Mouse (Mus musculus): ENCODE data around the gene Vmn1r40. TPM values are rescaled to one million over a fixed set of nuclear protein-coding genes. Genes with fewer than 3 reads are reported as not detected.

Gene Vmn1r40
- polyA plus RNA-seq, 1 experiment from 2014 or later: not detected

Other genes starting within 250 kb of the Vmn1r40 start
- 42.7 and 44.0 TPM in 2 replicates for gene Chchd6, start 111.9 kb upstream of the Vmn1r40 start, polyA plus RNA-seq (2015; fragmentation: Nextera tagmentation; extraction: Ambion mirVana)
- gene Txnrd3, start 63.6 kb upstream of the Vmn1r40 start, polyA plus RNA-seq (2015; fragmentation: Nextera tagmentation; extraction: Ambion mirVana): 9.4 and 9.6 TPM in 2 replicates
- not detected in 2 replicates for gene Vmn1r41, start 33.2 kb downstream of the Vmn1r40 start, polyA plus RNA-seq (2015; fragmentation: Nextera tagmentation; extraction: Ambion mirVana)
- gene Vmn1r42, start 168.9 kb downstream of the Vmn1r40 start, polyA plus RNA-seq (2015; fragmentation: Nextera tagmentation; extraction: Ambion mirVana): not detected in 2 replicates
- 0.01 TPM in 2 replicates for gene Vmn1r43, start 168.9 kb downstream of the Vmn1r40 start, polyA plus RNA-seq (2015; fragmentation: Nextera tagmentation; extraction: Ambion mirVana)
- not detected in 2 replicates for gene Vmn1r44, start 176.1 kb downstream of the Vmn1r40 start, polyA plus RNA-seq (2015; fragmentation: Nextera tagmentation; extraction: Ambion mirVana)
- gene Vmn1r45, start 233.1 kb downstream of the Vmn1r40 start, polyA plus RNA-seq (2015; fragmentation: Nextera tagmentation; extraction: Ambion mirVana): not detected in 2 replicates